Mouse (Mus musculus) liver, embryonic 14.5 days (tissue): Measurements from ENCODE around the gene Rnf5.

Source experiments
- CTCF ChIP-seq: IDR thresholded peaks from 2 replicates; pipeline ENCODE4 v1.5.1; 2016; ENCODE audit warnings: antibody characterized with exemption, low read depth, control low read depth
- EP300 ChIP-seq: IDR thresholded peaks from 2 replicates; pipeline ENCODE4 v1.6.1; 2016; ENCODE audit warnings: antibody characterized with exemption, low read depth

DNA sequence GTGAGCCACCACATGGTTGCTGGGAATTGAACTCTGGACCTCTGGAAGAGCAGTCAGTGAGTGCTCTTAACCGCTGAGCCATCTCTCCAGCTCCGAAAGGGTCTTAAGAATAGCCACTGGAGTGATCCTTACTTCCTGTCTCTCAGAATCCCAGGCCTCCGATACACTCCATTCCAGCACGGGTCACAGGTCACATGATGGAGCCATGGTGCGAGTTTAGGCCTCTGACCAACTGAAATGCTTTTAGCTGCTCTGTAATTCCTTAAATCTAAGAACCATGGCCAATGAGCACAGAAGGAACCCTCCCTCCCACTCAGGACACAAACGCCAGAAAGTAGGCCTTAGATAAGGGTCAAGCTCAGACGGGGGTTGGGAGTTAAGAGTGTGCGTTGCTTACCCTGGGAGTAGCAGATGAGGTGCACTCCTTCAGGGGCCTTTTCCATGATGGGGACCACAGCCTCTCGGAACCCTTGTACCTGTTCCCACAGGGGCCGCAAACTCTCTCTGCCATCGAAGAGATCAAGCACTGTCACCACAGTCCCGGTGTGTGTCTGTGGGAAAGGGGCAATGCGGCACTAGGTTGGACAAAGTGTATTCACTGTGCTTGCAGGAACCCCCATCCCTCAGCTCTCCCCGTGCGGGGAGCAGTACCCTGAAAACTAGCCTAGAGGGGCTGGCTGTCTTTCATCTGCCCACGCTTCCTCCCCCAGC, 22.7 kb upstream of the Rnf5 start:
- TF ChIP-seq CTCF: no peak
- no peak for TF ChIP-seq EP300
